Mouse (Mus musculus): Measurements from ENCODE around the gene Syne3.
A peak's percentile ranks its signal among the peaks of the same experiment; 100 is the strongest.

Syne3 gene

DNA sequence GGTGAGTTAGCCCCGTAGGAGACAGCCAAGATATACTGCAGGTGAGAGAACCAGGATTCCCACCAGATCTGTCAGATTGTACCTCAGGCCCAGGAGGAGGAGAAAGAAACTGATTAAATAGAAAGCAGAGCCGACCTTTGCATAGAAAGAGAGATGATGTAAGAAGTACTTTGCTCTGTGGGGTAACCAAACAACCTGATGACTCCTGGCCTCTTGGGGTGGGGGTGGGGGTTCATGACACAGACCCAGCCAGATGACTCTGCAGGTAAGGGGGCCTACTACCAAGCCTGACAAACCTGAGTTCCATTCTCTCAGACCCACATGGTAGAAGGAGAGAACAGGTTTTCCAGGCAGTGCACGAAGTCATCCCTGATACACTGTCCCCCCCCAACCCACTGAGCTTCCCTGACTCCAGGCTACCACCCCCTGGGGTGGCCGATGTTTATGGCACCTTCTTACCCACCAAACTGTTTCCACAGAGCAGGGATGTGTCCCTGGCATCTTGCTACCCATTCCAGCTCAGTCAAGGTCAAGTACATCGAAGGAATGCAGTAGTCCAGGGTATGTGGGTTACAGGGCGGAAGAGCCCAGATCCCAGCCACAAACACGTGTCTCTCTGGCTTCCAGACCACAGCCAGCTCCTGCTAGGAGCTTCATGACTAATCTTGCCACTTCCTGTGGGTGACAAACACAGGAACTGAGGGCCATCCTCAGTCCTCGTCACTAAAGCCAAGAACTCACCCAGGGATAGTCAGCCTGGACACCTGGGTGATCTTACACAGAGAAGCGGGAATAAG, 8.9 kb downstream of the Syne3 start:
- DNase-seq (ENCODE audit: low read depth, low spot score) = no peak

DNA sequence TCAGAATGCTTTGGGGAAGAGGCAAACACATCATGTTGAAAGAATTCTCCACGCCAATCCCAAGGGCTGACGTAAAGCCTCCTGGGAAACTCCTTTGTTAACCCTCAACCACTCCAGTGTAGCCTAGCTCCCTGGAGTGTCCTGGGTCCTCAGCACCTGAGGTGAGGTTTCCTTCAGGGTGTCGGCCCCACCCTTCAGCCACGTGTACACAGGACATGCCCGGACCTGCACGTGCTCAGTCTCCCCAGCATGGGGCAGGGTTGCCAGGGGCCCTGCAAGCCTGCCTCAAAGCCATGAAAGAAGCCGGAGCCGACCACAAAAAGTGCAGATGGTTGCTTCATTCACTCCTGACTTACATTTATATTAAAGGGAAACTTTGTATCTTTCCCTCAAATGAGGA, 10.4 kb downstream of the Syne3 start:
- DNase-seq (ENCODE audit: low read depth, low spot score) = peak; percentile 89

DNA sequence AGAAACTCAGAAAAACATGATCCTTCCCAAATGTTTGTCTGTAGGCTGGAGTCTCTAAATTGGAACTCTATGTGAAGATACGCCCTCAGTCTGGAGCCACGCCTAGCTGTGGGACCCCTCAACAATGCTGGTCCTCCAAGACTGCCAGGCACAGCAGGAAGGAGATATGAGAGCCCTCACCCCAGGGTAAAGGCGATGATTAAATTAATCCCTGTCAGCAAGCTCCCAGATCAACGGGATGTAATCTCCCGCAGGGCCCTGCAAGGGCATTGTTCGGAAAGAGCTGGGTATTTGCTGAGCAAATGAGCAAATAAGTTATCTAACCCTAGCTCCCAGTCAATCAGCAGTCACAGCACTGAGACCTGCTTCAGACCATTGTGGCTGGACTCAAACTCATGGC, 11.1 kb downstream of the Syne3 start:
- DNase-seq (ENCODE audit: low read depth, low spot score) = no peak

DNA sequence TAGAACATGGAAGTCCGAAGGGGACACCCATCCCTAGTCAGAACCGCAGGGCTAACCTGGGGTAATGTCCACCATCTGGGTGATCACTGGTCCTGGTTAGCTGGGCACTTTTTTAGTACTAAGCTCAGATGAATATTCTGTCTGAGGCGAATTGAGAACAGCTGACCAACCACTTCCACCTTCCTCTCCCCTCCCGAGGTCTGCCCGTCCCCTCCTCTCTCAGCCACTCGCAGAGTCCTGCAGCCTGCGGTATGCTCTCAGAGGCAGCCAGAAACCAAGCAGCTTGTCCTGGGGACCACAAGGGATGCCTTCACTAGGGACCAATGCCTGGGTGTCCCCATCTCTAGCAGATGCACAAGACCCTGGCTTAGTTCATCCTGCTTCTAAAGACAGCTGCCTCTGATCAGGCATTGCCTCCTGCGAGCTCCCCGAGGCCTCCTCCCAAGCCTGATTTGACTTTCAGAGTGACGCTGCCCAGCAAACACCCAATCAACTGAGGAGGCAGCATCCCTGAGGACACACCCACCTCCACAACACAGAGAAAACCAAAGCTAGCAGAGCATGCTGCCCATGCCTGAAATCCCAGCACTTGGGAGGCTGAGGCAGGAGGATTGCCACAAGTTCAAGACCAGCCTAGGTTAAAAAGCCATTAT, 11.8 kb downstream of the Syne3 start:
- peak; percentile 66 for DNase-seq (ENCODE audit: low read depth, low spot score)

DNA sequence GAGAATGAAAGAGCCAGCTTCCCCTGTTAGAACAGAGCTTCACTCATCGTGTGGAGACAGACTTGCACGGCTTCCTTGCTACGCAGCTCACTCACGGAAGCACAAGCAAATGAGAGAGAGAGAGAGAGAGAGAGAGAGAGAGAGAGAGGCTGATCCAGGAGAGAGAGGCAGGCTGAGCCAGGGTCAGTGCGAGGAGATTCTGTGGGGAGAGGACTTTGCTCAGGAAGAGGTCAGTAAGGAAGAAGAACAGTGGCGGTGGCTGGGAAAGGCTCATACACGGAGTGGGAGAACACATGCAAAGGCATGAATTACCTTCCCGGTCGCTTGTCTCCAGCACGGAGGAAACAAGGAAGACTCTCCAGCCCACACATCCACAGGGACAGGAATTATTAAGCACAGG, 12.4 kb downstream of the Syne3 start:
- no peak for DNase-seq (ENCODE audit: low read depth, low spot score)

DNA sequence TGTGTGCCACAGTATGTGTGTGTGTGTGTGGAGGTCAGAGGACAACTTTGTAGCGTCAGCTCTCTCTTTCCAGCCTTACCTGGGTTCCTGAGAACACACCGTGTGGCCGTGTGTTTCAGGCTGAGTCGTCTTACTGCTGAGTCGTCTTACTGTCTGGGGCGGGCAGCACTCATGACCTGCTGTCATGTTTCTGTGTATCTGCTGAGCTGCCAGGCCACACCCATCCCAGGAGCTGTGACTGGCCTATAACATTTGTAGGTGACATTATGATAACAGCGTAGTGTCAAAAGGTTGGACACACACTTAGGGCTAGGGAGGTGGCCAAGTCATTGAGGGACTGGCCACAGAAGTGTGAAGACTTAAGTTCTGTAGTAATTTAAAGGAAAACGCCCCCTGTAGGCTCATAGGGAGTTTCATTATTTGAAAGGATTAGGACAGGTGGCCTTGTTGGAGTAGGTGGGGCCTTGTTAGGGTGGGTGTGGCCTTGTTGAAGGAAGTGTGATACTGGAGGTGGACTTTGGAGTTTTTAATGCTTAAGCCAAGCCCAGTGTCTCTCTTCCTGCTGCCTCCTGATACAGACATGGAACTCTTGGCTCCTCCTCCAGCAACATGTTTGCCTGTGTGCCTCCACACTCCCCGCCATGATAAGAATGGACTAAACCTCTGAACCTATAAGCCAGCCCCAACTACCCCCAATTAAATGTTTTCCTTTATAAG, 13.4 kb downstream of the Syne3 start:
- no peak for DNase-seq (ENCODE audit: low read depth, low spot score)

DNA sequence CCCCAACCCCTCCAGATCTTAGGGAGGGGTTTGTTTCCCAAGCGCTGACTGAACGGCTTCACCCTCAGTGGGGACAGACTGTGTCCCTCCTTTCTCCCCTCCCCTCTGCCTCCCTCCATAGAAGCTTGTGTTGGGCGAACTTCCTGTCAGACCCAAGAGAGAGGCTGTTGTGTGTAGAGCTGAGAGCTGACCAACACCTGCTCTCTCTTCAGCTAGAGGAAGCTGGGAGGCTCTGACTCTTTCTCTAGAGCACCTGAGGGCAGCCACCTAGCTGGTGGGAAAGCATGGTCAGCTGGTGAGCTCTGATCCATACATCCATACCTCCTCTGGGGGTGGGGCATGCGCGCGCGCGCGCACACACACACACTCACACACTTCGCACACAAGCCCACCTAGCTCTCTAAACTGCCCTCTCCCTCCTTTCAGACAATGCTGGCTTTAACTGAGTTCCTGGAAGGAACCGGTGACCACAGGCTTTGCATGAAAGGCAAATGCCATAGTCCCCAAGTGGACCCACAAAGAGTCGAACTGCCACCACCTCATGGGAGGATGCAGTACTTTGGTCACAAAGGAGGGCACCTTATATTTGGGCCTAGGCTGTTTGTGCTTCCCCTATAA, 14.2 kb downstream of the Syne3 start:
- no peak for DNase-seq (ENCODE audit: low read depth, low spot score)

DNA sequence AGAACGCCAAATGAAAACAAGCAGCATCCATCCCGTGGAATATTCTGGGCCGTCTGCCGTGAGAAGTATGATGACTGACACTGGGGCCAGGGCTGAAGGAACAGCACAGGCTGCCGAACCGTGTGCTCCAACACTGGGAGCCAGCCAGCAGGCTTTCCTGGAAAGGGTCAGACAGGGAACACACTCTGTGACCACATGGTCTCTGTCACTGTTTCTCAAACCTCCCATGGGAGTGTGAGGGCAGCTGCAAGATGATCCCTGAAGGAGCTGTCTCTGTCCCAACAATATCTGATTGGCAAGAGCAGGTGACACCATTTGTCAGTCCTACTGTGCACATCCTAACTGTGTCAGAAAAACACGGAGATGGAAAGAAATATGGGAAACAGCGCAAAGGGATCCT, 16.8 kb downstream of the Syne3 start:
- no peak for DNase-seq (ENCODE audit: low read depth, low spot score)

DNA sequence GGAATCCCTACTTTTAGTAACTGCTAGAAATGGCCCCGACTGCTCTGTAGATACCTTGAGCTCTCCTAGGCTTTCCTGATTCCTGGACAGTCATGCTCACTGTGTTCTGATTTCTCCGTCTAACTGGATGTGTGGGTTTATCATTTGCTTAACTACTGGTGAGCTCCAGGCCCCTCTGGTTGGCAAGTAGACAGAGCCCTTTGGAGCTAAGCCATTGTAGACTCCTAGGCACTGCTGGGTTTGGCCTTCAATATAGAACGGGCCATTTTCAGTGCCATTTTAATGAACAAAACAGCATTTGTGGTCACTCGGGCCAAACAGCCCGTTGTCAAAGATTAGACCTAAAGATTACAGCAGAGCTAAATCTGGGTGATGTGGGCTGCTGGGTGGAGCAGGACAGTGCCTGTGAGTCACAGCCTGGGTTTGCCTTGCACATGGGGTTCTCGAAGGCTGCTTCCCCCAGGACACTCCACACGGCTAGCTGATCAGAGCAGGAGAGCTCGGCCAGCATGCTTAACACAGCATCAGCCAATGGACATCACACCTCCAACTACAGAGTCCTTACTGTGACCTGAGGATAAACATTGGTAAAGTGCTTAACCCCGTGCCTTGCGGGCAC, 17.4 kb downstream of the Syne3 start:
- no peak for DNase-seq (ENCODE audit: low read depth, low spot score)

DNA sequence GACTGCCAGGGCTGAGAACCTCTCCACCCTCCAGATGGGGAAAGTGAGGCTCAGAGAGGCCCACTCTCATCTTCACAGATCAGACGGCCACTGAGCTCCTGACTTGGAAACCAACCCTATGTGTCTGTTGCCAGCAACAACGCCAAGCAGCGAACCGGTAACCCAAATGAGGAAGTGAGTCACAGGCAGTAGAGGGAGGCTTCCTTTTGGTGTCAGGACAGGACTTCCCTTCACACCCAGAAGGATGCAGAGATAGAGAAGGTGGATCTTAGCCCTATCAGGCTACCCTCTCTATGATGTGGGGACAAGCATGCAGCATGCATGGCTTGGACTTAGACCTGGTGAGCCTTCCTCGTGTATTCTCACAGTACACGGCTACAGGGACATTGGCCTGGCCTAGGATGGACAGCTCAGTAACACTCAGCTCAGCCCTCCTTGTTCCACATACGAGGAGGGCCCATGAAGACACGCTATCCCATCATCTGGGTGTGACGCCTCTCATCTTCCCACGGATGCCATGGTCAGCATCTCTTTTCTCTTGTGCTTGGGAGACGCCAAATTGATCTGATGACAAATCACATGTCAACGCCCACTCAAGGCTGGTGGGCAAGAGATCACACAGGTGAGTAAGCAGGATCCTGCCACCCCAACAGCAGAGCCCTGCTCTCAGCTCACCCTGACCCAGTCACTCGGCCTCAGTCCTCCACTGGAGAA, 18.7 kb downstream of the Syne3 start:
- no peak for DNase-seq (ENCODE audit: low read depth, low spot score)

DNA sequence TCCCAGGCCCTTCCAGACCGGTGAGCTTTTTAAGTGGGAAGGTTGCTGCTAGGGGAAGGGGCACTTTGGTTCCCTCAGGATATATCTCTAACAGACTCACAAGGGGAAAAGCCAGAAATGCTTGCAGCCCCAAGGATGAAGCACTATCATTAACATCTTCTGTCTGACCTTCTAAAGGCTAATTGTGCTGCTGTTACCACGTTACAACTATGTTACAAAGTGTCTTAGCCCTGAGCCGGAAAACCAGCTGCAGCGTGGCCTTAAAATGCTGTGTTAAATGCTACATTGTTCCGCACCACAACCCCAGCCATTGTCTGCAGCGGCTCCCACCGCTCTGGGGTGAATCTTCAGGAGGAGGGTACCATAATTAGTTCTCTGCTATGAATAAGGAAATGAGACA, 21.7 kb downstream of the Syne3 start:
- DNase-seq (ENCODE audit: low read depth, low spot score) = no peak

DNA sequence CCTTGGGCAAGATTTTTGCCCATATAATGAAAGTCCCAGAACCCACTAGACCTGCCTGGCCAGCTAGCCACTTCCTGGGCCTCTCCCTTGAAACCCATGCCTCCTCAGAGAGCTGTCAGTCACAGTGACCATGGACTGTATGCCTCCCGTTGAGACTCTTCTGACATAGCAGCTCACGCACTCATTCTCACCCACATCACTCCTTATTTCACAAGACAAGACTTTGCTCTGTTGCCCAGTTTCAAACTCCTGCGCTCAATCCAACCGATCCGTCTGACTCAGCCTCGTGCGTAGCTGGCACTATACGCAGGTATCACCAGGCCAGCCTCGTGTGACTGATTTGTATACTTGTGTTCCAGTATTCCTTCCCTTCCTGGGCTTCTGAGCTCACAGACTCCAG, 22.8 kb downstream of the Syne3 start:
- DNase-seq (ENCODE audit: low read depth, low spot score) = no peak

DNA sequence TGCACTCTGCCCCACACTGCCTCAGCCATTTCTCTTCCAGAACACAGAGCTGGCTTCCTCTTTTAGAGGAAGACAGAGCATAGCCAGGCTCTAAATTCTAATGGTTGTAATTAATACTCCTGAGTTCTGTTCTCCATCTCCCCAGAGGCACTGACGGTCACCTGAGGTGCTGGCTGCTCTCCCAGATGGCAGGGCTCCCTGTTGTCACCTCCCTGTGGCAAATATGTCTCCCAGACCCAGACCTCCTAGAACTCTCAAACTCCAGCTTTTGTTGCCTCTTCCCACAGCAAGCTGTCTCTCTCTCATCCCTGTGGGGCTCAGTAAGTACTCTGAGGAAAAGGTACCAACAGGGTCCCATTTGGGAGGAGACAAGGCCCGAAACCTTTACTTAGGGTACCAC, 23.6 kb downstream of the Syne3 start:
- DNase-seq (ENCODE audit: low read depth, low spot score) = no peak

DNA sequence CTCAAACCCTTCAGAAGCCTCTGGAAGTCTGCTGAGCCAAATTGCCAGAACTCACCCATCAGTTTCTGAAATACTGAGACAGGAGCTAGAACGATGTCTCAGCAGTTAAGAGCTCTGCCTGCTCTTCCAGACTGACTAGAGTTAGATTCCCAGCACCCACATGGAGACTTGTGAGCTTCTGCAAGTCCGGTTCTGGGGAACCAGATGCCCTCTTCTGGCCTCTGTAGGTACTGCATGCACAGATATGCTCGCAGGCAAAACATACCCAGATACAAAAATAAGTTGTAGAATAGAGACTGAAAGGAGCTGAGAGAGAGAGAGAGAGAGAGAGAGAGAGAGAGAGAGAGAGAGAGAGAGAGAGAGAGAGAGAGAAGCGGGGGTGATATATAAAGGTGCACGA, 24.5 kb downstream of the Syne3 start:
- DNase-seq (ENCODE audit: low read depth, low spot score) = peak; percentile 76

DNA sequence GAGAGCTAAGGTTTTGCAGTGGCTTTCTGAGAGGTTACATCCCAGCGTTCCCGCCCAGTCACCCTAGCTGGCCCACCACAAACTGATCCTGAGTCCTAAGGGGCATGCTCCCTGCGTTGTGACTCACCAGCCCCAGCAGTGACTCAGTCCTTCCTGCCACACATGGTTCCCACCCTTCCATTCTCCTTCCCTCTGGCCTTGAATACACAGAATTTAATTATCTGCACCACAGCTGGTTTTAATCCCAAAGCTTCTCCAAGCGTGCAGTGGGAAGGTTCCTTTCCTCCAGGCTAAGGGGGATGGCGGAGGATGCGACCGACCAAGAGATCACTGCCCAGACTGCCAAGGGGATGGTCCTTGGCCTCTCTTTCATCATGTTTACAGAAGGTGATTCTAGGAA, 26.1 kb downstream of the Syne3 start:
- no peak for DNase-seq (ENCODE audit: low read depth, low spot score)

DNA sequence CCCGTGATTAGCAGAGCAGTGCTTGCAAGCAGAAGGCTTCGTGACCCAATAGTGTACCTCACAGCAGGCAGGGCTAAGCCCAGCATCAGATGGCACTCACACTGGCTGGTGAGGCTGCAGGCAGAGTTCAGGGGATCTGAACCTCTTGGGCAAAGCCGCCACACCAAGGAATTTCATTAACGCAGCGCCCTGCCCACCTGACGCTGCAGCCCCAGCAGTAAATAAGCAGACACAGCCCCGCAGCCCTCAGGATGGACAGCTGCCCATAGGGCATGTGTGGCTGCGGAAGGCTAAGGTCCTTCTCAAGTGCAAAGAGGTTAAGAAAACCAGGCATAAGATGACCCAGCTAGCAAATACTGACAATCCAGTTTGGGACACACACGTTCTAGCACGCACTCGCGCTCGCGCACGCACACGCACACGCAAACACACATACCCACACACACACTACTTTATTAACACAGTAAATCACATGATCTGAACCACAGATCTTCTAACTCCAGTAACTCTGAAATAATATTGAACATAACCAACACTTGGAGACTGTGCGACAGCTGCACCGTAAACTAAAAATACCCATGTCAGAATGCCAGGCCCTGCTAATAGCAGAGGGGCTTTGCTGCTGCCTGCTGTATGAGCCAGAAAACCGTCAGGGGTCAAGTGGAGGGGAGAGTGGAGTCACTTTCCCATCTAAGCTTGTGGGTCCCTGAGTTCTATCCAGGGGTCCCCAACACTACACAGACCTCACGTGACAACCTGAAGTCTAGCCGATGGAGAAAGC, 30.5 kb downstream of the Syne3 start:
- peak; percentile 22 for DNase-seq (ENCODE audit: low read depth, low spot score)

DNA sequence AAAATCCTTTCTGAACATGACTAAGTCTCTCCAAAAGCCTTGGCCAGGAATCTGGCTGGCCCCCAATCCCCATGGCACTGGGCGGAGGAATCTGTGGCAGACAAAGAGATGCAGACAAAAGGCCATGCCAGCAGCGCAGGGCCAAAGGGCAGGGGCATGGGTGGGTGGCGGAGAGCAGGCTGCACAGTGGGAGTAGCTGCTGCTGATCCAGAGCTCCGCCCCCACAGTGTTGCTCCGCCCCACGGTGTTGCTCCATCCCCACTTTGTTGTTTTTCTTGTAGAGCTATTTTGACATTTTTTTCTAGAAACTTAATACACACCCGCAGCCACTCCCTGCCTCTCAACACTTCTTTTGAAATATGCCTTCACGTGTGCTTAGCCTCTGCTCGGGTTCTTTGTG, 31.2 kb downstream of the Syne3 start:
- peak; percentile 70 for DNase-seq (ENCODE audit: low read depth, low spot score)

DNA sequence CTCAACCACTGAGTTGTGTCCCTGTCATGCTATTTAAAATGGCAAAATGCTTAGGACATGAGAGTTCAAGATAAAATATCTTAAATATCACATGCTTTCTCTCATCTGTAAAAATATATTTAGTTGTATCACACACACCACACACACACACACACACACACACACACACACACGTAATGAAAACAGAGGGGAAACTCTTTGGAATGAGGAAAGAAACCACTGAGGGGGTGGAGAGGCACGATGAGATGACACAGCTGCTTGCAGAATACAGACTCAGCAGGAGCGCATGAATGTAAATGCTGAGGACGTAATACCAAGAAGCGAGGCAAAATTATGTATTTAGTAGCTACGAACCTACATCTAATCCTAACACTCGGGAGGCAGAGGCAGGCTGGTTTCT, 32.7 kb downstream of the Syne3 start:
- DNase-seq (ENCODE audit: low read depth, low spot score) = no peak

DNA sequence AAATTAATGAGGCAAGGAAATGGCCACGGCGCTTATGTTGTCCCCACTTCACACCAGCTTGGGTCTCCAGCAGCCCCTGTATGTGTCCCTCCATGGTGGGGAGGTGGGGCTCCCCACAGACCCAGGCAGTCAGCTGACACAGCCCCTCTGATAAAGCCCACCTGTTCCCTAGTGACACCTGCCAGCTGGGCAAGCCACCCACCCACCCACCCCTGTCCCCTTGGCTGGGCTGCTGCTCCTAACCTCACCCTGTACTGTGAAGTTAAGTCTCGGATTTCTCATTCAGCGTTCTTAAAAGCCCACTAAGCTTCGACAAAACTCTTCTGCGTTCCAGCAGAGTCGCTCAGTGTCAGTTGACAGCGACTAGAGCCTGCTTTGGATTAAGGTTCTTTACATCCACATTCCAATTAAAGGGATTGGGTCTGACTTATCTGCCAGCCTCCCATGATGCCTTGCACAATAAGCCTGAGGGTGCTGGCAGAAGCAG, 33.2 kb downstream of the Syne3 start:
- DNase-seq (ENCODE audit: low read depth, low spot score) = no peak

DNA sequence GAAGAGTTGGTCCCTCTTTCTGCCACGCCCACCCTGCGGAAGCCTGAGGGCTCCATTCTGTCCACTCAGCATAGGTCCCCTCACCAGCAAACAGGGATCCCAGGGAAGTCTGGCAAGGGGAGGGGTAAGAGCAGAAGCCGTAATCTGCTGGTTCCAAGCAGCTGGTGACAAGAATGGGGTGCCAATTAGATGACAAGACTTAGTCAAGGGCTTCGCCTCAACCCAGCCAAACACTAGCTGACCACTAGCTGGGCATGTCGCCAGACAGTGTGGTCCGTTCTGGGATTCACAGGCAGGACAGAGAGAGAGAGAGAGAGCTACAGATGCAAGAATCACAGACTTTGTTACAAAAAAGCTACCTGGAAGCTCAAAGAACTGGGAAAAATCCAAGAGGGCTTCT, 36.7 kb downstream of the Syne3 start:
- DNase-seq (ENCODE audit: low read depth, low spot score) = no peak
